7 mouse cellular contexts compared by ENCODE assay signal in genomic region chr4:141664799-141665198, GRCm38 (mm10). TPM values are rescaled to one million over a fixed set of nuclear protein-coding genes. Genes with fewer than 3 reads are reported as not detected.
DNase-seq lines count a peak whose midpoint lies in the region; ATAC-seq and TF ChIP-seq lines count a peak whose summit lies in the region.

TSS of gene Plekhm2 (minus strand) at chr4:141664899.

- TF ChIP-seq RAD21 in CH12.LX (IDR thresholded peaks at IDR 0.05; ENCODE audit: low read depth, low read length) = no peak

- H3K27ac ChIP-seq in CH12.LX (ENCODE audit: insufficient read depth, low read depth) = no peak within 1 kb of the TSS
- H3K27ac ChIP-seq in ES-E14 (ENCODE audit: insufficient read depth, low read depth, low read length, poor library complexity, severe bottlenecking) = no peak within 1 kb of the TSS
- H3K27ac ChIP-seq in forebrain, embryonic 16.5 days (ENCODE audit: low read length) = peak within 1 kb of the TSS; percentile 74
- peak within 1 kb of the TSS; percentile 86 for H3K27ac ChIP-seq in hindbrain, embryonic 14.5 days
- no peak within 1 kb of the TSS for H3K27ac ChIP-seq in liver, embryonic 16.5 days (ENCODE audit: low read length)

- ATAC-seq in forebrain, embryonic 16.5 days = no peak; the same call in 1 of the 2 replicates
- ATAC-seq in hindbrain, embryonic 14.5 days (ENCODE audit: low FRiP score) = no peak
- ATAC-seq in liver, embryonic 16.5 days (ENCODE audit: low read depth) = no peak

- H3K36me3 ChIP-seq in CH12.LX (replicated peaks in 1 of 2; ENCODE audit: control insufficient read depth in 1 of 2, insufficient read depth in 1 of 2, low read length in 1 of 2) (peaks cover 0 to 9% of the 10 kb centered on the region in 2 experiments), ES-E14 (ENCODE audit: control insufficient read depth, insufficient read depth, low read length, poor library complexity, severe bottlenecking) (no peaks in the 10 kb centered on the region)
- H3K36me3 ChIP-seq in forebrain, embryonic 16.5 days (ENCODE audit: control insufficient read depth, insufficient read depth) = peaks cover under 1% of the 10 kb centered on the region; the same call in 1 of the 2 replicates
- H3K36me3 ChIP-seq in hindbrain, embryonic 14.5 days (replicated peaks; ENCODE audit: control insufficient read depth, insufficient read depth) = peaks cover 15% of the 10 kb centered on the region
- H3K36me3 ChIP-seq in liver, embryonic 16.5 days (ENCODE audit: control insufficient read depth, insufficient read depth) = no peaks in the 10 kb centered on the region

- WGBS in forebrain, embryonic 16.5 days = 67% methylated on average over 8 of the region's 8 CpGs
- WGBS in hindbrain, embryonic 14.5 days = 70% methylated on average over 8 of the region's 8 CpGs
- 72% methylated on average over 8 of the region's 8 CpGs for WGBS in liver, embryonic 16.5 days (ENCODE audit: insufficient replicate concordance)

- peak within 1 kb of the TSS; percentile 73 for H3K4me2 ChIP-seq in CH12.LX (ENCODE audit: insufficient read depth, low read depth, poor library complexity, severe bottlenecking)
- H3K4me2 ChIP-seq in forebrain, embryonic 16.5 days (ENCODE audit: low read length) = peak within 1 kb of the TSS; percentile 90
- H3K4me2 ChIP-seq in hindbrain, embryonic 14.5 days (replicated peaks) = peak within 1 kb of the TSS; percentile 79
- peak within 1 kb of the TSS; percentile 98 for H3K4me2 ChIP-seq in liver, embryonic 16.5 days (ENCODE audit: low read depth, low read length)

- H3K4me3 ChIP-seq in CH12.LX (replicated peaks in 1 of 3; ENCODE audit: low read depth in 2 of 3, low read length in 2 of 3, poor library complexity in 1 of 3) (peak within 1 kb of the TSS; percentile 78 to 83 (median 80)), ES-E14 (ENCODE audit: insufficient read depth in 1 of 2, low read depth in 1 of 2, low read length in 2 of 2, poor library complexity in 1 of 2, severe bottlenecking in 1 of 2) (peak within 1 kb of the TSS; percentile 85 to 93)
- H3K4me3 ChIP-seq in forebrain, embryonic 16.5 days (replicated peaks; ENCODE audit: low read length) = peak within 1 kb of the TSS; percentile 86
- peak within 1 kb of the TSS; percentile 91 for H3K4me3 ChIP-seq in hindbrain, embryonic 14.5 days (replicated peaks; ENCODE audit: low read length)
- peak within 1 kb of the TSS; percentile 83 for H3K4me3 ChIP-seq in liver, embryonic 16.5 days (ENCODE audit: low read depth, low read length)

- TF ChIP-seq POLR2A in CH12.LX (IDR thresholded peaks at IDR 0.05; ENCODE audit: low read depth, low read length) = no peak

- TF ChIP-seq EP300 in CH12.LX (IDR thresholded peaks at IDR 0.05; ENCODE audit: low read length) = no peak

- dilution Hi-C loops in CH12.LX (cut with MboI; ENCODE audit: extremely low pct_ligation_motif_present, extremely low pct_unique_long_range_greater_than_20kb, low sequenced_read_pairs) = no loop called here

- DNase-seq in CH12.LX (ENCODE audit: extremely low read depth) = no peak
- no peak for DNase-seq in ES-E14 (ENCODE audit: low read depth, low spot score)
- DNase-seq in hindbrain, embryonic 14.5 days (ENCODE audit: low spot score) = no peak
- DNase-seq in thymus, postnatal 25 days = no peak
- no peak for DNase-seq in frontal cortex, postnatal 14 days (ENCODE audit: low spot score in 2 of 2)

- in situ Hi-C loops in CH12.LX (cut with MboI; ENCODE audit: low pct_ligation_motif_present, low pct_unique_long_range_greater_than_20kb, low sequenced_read_pairs) = no loop called here
- in situ Hi-C loops in ES-E14 (cut with MboI; ENCODE audit: low sequenced_read_pairs in 2 of 2, unreplicated experiment in 2 of 2) = no loop called here

- no peak for TF ChIP-seq CTCF in CH12.LX (conservative IDR thresholded peaks at IDR 0.05 in 1 of 2, IDR thresholded peaks at IDR 0.05 in 1 of 2; ENCODE audit: low read depth in 2 of 2, low read length in 2 of 2)

- H3K9me3 ChIP-seq in CH12.LX (replicated peaks; ENCODE audit: low read length) = peaks cover 10% of the 10 kb centered on the region
- H3K9me3 ChIP-seq in ES-E14 (ENCODE audit: control insufficient read depth, insufficient read depth, low read depth, low read length) = no peaks in the 10 kb centered on the region
- no peaks in the 10 kb centered on the region for H3K9me3 ChIP-seq in forebrain, embryonic 16.5 days (ENCODE audit: control insufficient read depth, low read length)
- H3K9me3 ChIP-seq in hindbrain, embryonic 14.5 days (ENCODE audit: control insufficient read depth, low read length) = no peaks in the 10 kb centered on the region
- no peaks in the 10 kb centered on the region for H3K9me3 ChIP-seq in liver, embryonic 16.5 days (replicated peaks; ENCODE audit: control insufficient read depth, low read length)

- peaks cover 2 to 37% of the 10 kb centered on the region in 2 experiments; a peak in 2 of 4 replicates for H3K4me1 ChIP-seq in CH12.LX (ENCODE audit: control insufficient read depth in 1 of 2, insufficient read depth in 2 of 2)
- H3K4me1 ChIP-seq in ES-E14 (ENCODE audit: control insufficient read depth in 2 of 2, insufficient read depth in 2 of 2, low read length in 2 of 2, poor library complexity in 1 of 2) = peaks cover 3 to 16% of the 10 kb centered on the region in 2 experiments; a peak in 3 of 4 replicates
- peaks cover 13% of the 10 kb centered on the region for H3K4me1 ChIP-seq in forebrain, embryonic 16.5 days (replicated peaks; ENCODE audit: control insufficient read depth, insufficient read depth, low read length)
- H3K4me1 ChIP-seq in hindbrain, embryonic 14.5 days (replicated peaks; ENCODE audit: control insufficient read depth, insufficient read depth, low read length) = peaks cover 16% of the 10 kb centered on the region
- H3K4me1 ChIP-seq in liver, embryonic 16.5 days (ENCODE audit: control insufficient read depth, low read depth, low read length) = peaks cover 15% of the 10 kb centered on the region

- peaks cover 10% of the 10 kb centered on the region; the same call in 1 of the 2 replicates for H3K79me2 ChIP-seq in CH12.LX (replicated peaks; ENCODE audit: control insufficient read depth, extremely low read depth, insufficient read depth, poor library complexity, severe bottlenecking)

- no peaks in the 10 kb centered on the region for H3K27me3 ChIP-seq in CH12.LX (replicated peaks)
- H3K27me3 ChIP-seq in forebrain, embryonic 16.5 days (replicated peaks; ENCODE audit: control insufficient read depth, insufficient read depth, low read length) = no peaks in the 10 kb centered on the region
- H3K27me3 ChIP-seq in hindbrain, embryonic 14.5 days (ENCODE audit: control insufficient read depth, insufficient read depth, low read length) = no peaks in the 10 kb centered on the region
- H3K27me3 ChIP-seq in liver, embryonic 16.5 days (ENCODE audit: control insufficient read depth, insufficient read depth, low read depth, low read length) = no peaks in the 10 kb centered on the region

- peak within 1 kb of the TSS; percentile 81 for H3K9ac ChIP-seq in CH12.LX (ENCODE audit: insufficient read depth, low read depth)
- peak within 1 kb of the TSS; percentile 84 for H3K9ac ChIP-seq in ES-E14 (ENCODE audit: insufficient read depth, low read depth, low read length, poor library complexity, severe bottlenecking)
- H3K9ac ChIP-seq in forebrain, embryonic 16.5 days (replicated peaks; ENCODE audit: low read depth, low read length) = peak within 1 kb of the TSS; percentile 98
- H3K9ac ChIP-seq in hindbrain, embryonic 14.5 days = peak within 1 kb of the TSS; percentile 94
- peak within 1 kb of the TSS; percentile 95 for H3K9ac ChIP-seq in liver, embryonic 16.5 days (ENCODE audit: low read depth, low read length)

TF ChIP-seq in CH12.LX, 34 proteins besides CTCF, POLR2A, EP300 and RAD21 (continues in another document):
- TF ChIP-seq USF2 (conservative IDR thresholded peaks at IDR 0.05; ENCODE audit: low read depth, low read length) (no peak), KAT2A (IDR thresholded peaks at IDR 0.05; ENCODE audit: insufficient replicate concordance, low read length) (no peak), SIN3A (IDR thresholded peaks at IDR 0.05; ENCODE audit: low read length) (no peak), TBP (conservative IDR thresholded peaks at IDR 0.05; ENCODE audit: low read depth, low read length) (no peak), MAFK (IDR thresholded peaks at IDR 0.05; ENCODE audit: insufficient replicate concordance, low read length) (no peak), ZC3H11A (IDR thresholded peaks at IDR 0.05; ENCODE audit: low read depth, low read length) (no peak), MXI1 (IDR thresholded peaks at IDR 0.05; ENCODE audit: low read depth, low read length) (no peak), NELFE (IDR thresholded peaks at IDR 0.05; ENCODE audit: low read depth, low read length) (no peak), USF1 (IDR thresholded peaks at IDR 0.05; ENCODE audit: low read depth, low read length) (no peak), HCFC1 (IDR thresholded peaks at IDR 0.05; ENCODE audit: low read depth, low read length) (no peak), ETS1 (conservative IDR thresholded peaks at IDR 0.05; ENCODE audit: low read depth, low read length) (no peak)

TF ChIP-seq in ES-E14, 5 proteins besides CTCF, POLR2A, EP300 and RAD21:
- TF ChIP-seq CHD2 (IDR thresholded peaks at IDR 0.05; ENCODE audit: low read depth, low read length) = no peak

RNA-seq across cellular contexts. Expression of gene Plekhm2, which starts in this region (rescaled TPM):
- total RNA-seq in CH12.LX (2012; rRNA removed) (12.3 and 13.7 TPM in 2 replicates), CH12.LX (2014; rRNA removed) (12.4 and 12.7 TPM in 2 replicates), ES-E14 (2012; rRNA removed) (6.2 and 6.8 TPM in 2 replicates)
- 22.0 and 28.2 TPM in 2 replicates for polyA plus RNA-seq in CH12.LX (2012; ENCODE audit: insufficient read length, low read depth)
- polyA plus RNA-seq in forebrain, embryonic 16.5 days (2015; fragmentation: Nextera tagmentation; extraction: Ambion mirVana) = 5.0 and 7.0 TPM in 2 replicates
- polyA plus RNA-seq in hindbrain, embryonic 14.5 days (2014; fragmentation: Nextera tagmentation; extraction: Ambion mirVana) = 3.9 and 4.4 TPM in 2 replicates
- polyA plus RNA-seq in liver, embryonic 16.5 days (2015; fragmentation: Nextera tagmentation; extraction: Ambion mirVana) = 1.0 and 1.5 TPM in 2 replicates

Comparison
In these comparisons a context has a peak if more than half of its experiments do, and no peak if none do; other contexts are left out.
1. H3K27ac ChIP-seq: peak in forebrain, embryonic 16.5 days (single experiment) and hindbrain, embryonic 14.5 days (single experiment); none in CH12.LX (single experiment), ES-E14 (single experiment) and liver, embryonic 16.5 days (single experiment).
2. Peak in every context shown above with its lines, with median percentiles within 50 percentile points of each other: H3K4me2 ChIP-seq, H3K4me3 ChIP-seq and H3K9ac ChIP-seq.